14 mouse cellular contexts compared by ENCODE assay signal in genomic region chr2:154209112-154209511, GRCm38 (mm10). TPM values are rescaled to one million over a fixed set of nuclear protein-coding genes. Genes with fewer than 3 reads are reported as not detected.
A peak's percentile ranks its signal among the peaks of the same experiment; 100 is the strongest.
DNase-seq lines count a peak whose midpoint lies in the region; ATAC-seq and TF ChIP-seq lines count a peak whose summit lies in the region.
"Had no signal": no experiment of that assay in that cellular context is flagged by ENCODE, and none has a peak within 500 bp of the region (broad histone marks: within the 10 kb centered on the region; RNA-seq: fewer than 3 reads in every experiment).

No protein-coding gene starts in this region.

- H3K4me3 ChIP-seq in left cerebral cortex, adult 2 months: no peak overlapping the region
- H3K4me3 ChIP-seq: liver, embryonic 13.5 days had no signal

- DNase-seq in CD4-positive, CD25-positive, alpha-beta regulatory T cell, adult 2 months (ENCODE audit: low read depth, low spot score): peak; percentile 8
- DNase-seq in left cerebral cortex, adult 2 months (ENCODE audit: extremely low spot score in 1 of 2, low spot score in 2 of 2): no peak
- DNase-seq in left cerebral cortex, adult 8-10 months (ENCODE audit: low spot score in 2 of 2): no peak
- DNase-seq in ES-CJ7 (ENCODE audit: low read depth, low spot score): peak; percentile 30
- peak; percentile 74 for DNase-seq in embryo, embryonic 10.5 days (ENCODE audit: low spot score)
- DNase-seq in T-cell, adult 2 months (ENCODE audit: low spot score): no peak
- DNase-seq in heart, adult 9 months (ENCODE audit: low spot score in 2 of 2): no peak
- DNase-seq: cerebellum, adult 11-12 months; kidney, adult 11 months; liver, embryonic 13.5 days; thymus, adult 18-20 months had no signal

- no peak overlapping the region for H3K27ac ChIP-seq in left cerebral cortex, adult 2 months
- H3K27ac ChIP-seq: liver, embryonic 13.5 days had no signal

- intact Hi-C loops in left cerebral cortex, adult 2 months (cut with DNase I): loop anchor here (2.0 kb wide), 2 partner anchors 90 to 166 kb away; no protein-coding TSS in a partner anchor

- no peak for ATAC-seq in CD4-positive, CD25-positive, alpha-beta regulatory T cell, adult 4 months

- TF ChIP-seq CTCF in left cerebral cortex, adult 2 months (IDR thresholded peaks at IDR 0.05): peak; percentile 68

RNA-seq across cellular contexts. Expression of gene Bpifb5, which starts 14.4 kb away (rescaled TPM):
- not detected for polyA plus RNA-seq in CD4-positive, CD25-positive, alpha-beta regulatory T cell, adult 4 months (2017; shearing (Covaris generic))
- not detected for total RNA-seq in left cerebral cortex, adult 2 months (2021)
- not detected for total RNA-seq in left cerebral cortex, adult 8-10 months (2022)
- polyA plus RNA-seq: liver, embryonic 13.5 days had no signal

RNA-seq across cellular contexts. Expression of gene Bpifb1, which starts 18.5 kb away (rescaled TPM):
- polyA plus RNA-seq in CD4-positive, CD25-positive, alpha-beta regulatory T cell, adult 4 months (2017; shearing (Covaris generic)): not detected
- under 1 TPM in 1 of 2 experiments, not detected in 1; 0.50 TPM for total RNA-seq in left cerebral cortex, adult 2 months (2021)
- under 1 TPM in 3 of 4 experiments, not detected in 1; 0.22 to 0.36 (median 0.23) TPM for total RNA-seq in left cerebral cortex, adult 8-10 months (2022)
- polyA plus RNA-seq: neural tube, embryonic 14.5 days had no signal

RNA-seq across cellular contexts. Expression of gene Bpifa5, which starts 46.7 kb away (rescaled TPM):
- polyA plus RNA-seq in CD4-positive, CD25-positive, alpha-beta regulatory T cell, adult 4 months (2017; shearing (Covaris generic)): not detected
- not detected for total RNA-seq in left cerebral cortex, adult 2 months (2021)
- total RNA-seq in left cerebral cortex, adult 8-10 months (2022): not detected
- polyA plus RNA-seq: frontal cortex, adult 2 months; neural tube, embryonic 14.5 days had no signal

RNA-seq across cellular contexts. Expression of gene Bpifb9a, which starts 48.5 kb away (rescaled TPM):
- not detected for polyA plus RNA-seq in CD4-positive, CD25-positive, alpha-beta regulatory T cell, adult 4 months (2017; shearing (Covaris generic))
- total RNA-seq in left cerebral cortex, adult 2 months (2021): not detected
- total RNA-seq in left cerebral cortex, adult 8-10 months (2022): not detected
- polyA plus RNA-seq: frontal cortex, adult 2 months; liver, embryonic 13.5 days; neural tube, embryonic 14.5 days had no signal

Comparison
In these comparisons a context has a peak if more than half of its experiments do, and no peak if none do; other contexts are left out.
1. DNase-seq: peak in CD4-positive, CD25-positive, alpha-beta regulatory T cell, adult 2 months (single experiment), ES-CJ7 (single experiment) and embryo, embryonic 10.5 days (single experiment); none in left cerebral cortex, adult 2 months (0 of 2), left cerebral cortex, adult 8-10 months (0 of 2), T-cell, adult 2 months (single experiment) and heart, adult 9 months (0 of 2).